Mouse (Mus musculus): ENCODE results near the gene Rere.

DNA sequence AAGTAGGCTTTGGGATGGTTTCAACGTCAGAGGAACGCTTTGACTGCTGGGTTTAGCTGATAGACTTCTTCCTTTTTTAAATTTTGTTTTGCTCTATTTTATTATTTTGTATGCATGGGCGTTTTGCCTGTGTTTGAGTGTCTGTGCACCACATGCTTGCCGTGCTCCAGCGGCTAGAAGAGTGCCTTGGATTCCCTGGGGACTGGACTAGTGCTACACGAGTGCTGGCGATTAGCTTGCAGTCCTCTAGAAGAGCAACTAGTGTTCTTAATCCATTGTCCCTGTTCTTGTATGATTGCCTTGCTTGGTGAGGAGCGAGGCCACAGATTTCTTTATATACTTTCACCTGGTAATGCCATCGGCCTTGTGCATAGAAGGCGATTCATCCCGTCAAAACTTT lies 122.5 kb downstream of the Rere start:
- TF ChIP-seq CTCF (IDR thresholded peaks at IDR 0.05) (no peak), POLR2A (IDR thresholded peaks at IDR 0.05; ENCODE audit: insufficient read depth, low read depth, low read length) (no peak), EP300 (IDR thresholded peaks at IDR 0.05; ENCODE audit: insufficient read depth, low read depth, low read length) (no peak)

Measured in heart, adult 2 months (tissue).